Mouse (Mus musculus) kidney, adult 2 months (tissue): Measurements from ENCODE around the gene Casr.

Experiments
- CTCF ChIP-seq: fragments of 200-500 bp; conservative IDR thresholded peaks from 2 replicates; pipeline ENCODE4 v1.5.1; 2011; ENCODE audit warnings: low read depth, mild to moderate bottlenecking, control low read depth, low read length, moderate library complexity, mixed read lengths; ENCODE audit not compliant: insufficient read depth, insufficient read length
- POLR2A ChIP-seq: fragments of 200-500 bp; IDR thresholded peaks from one replicate; pipeline ENCODE4 v1.6.1; 2011; ENCODE audit warnings: low read depth, low read length, control low read depth

DNA sequence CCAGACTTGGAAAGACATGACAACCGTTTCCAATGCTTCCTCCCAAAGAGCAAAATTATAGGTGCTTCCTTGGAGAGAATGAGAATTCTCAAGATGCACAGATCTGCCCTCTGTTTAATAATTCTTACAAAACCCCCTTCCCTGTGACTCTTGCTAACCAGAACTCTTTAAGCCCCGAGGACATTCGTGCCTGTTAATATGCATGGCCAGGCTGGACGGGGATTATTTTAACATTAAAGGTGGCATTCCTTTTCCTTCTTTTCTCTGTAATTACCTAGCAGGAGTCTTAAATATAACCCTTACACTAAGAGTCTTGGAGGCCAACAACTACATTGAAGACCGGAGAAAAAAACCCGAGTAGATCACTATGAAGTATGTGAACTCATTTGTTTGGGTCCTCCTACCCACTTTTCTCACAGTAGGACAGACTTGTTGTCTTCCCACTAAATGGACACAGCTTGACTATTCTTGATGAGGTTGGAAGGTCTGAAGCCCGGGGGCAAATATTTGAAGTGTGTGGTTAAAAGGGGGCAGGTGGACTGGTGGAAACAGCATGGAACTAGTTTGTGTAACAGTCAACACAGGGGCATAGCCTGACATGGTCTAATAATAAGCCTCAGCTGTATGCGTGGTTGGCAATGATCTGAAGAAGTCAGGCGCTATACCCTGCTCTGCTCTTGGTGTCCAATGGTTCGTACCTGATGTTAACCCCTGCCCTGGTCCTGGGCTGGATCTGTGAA is 34.9 kb upstream of the Casr start:
- TF ChIP-seq CTCF (no peak), POLR2A (no peak)
